In genomic region chr11:102467041-102467631, GRCm38 (mm10) we compare ENCODE assay signal across 8 mouse cellular contexts. TPM values are rescaled to one million over a fixed set of nuclear protein-coding genes. Genes with fewer than 3 reads are reported as not detected.
DNase-seq lines count a peak whose midpoint lies in the region; ATAC-seq and TF ChIP-seq lines count a peak whose summit lies in the region.

No protein-coding gene starts in this region.

- intact Hi-C loops in gastrocnemius, adult 2 months (cut with DNase I), result no loop called here
- intact Hi-C loops in left cerebral cortex, adult 2 months (cut with DNase I), result no loop called here

- peak; percentile 76 for ATAC-seq in common myeloid progenitor, adult 5-6 weeks (replicated peaks; ENCODE audit: low read depth, poor library complexity, severe bottlenecking)
- peak; percentile 96 for ATAC-seq in hindbrain, postnatal 0 days
- ATAC-seq in megakaryocyte, adult 5-6 weeks (ENCODE audit: poor library complexity, severe bottlenecking), result peak; percentile 95

- peak overlapping the region; percentile 76 for H3K4me3 ChIP-seq in gastrocnemius, adult 2 months
- H3K4me3 ChIP-seq in hindbrain, postnatal 0 days (ENCODE audit: low read length), result peak overlapping the region; percentile 39
- H3K4me3 ChIP-seq in left cerebral cortex, adult 2 months, result peak overlapping the region; percentile 40

- DNase-seq in ZHBTc4 (ENCODE audit: low read depth, low spot score), result peak; percentile 94
- peak; percentile 99 for DNase-seq in gastrocnemius, adult 2 months
- DNase-seq in hindbrain, postnatal 0 days (ENCODE audit: low spot score), result peak; percentile 96
- peak; percentile 91 to 92 for DNase-seq in left cerebral cortex, adult 2 months (ENCODE audit: extremely low spot score in 1 of 2, low spot score in 2 of 2)
- DNase-seq in right cerebral cortex, adult 2 months (ENCODE audit: low spot score in 2 of 2), result peak; percentile 93 to 95
- peak; percentile 99 for DNase-seq in urinary bladder, postnatal 14 days (ENCODE audit: low spot score)

- H3K27me3 ChIP-seq in hindbrain, postnatal 0 days (ENCODE audit: insufficient read depth, low read length), result no peaks in the 10 kb centered on the region

- WGBS in hindbrain, postnatal 0 days, result 2% methylated on average over 37 of the region's 37 CpGs

- peak overlapping the region; percentile 85 for H3K27ac ChIP-seq in gastrocnemius, adult 2 months
- H3K27ac ChIP-seq in hindbrain, postnatal 0 days, result peak overlapping the region; percentile 65
- H3K27ac ChIP-seq in left cerebral cortex, adult 2 months, result peak overlapping the region; percentile 81

- peaks cover 4% of the 10 kb centered on the region; the same call in 1 of the 2 replicates for H3K4me1 ChIP-seq in hindbrain, postnatal 0 days (ENCODE audit: insufficient read depth, low read length)

- H3K9ac ChIP-seq in hindbrain, postnatal 0 days (replicated peaks; ENCODE audit: low read length), result peak overlapping the region; percentile 56

- no peak for TF ChIP-seq CTCF in gastrocnemius, adult 2 months (IDR thresholded peaks at IDR 0.05)
- TF ChIP-seq CTCF in hindbrain, postnatal 0 days (IDR thresholded peaks at IDR 0.05; ENCODE audit: low read depth), result no peak
- no peak; the same call in 1 of the 2 replicates for TF ChIP-seq CTCF in left cerebral cortex, adult 2 months (IDR thresholded peaks at IDR 0.05)

- H3K9me3 ChIP-seq in hindbrain, postnatal 0 days (ENCODE audit: low read length), result no peaks in the 10 kb centered on the region

- H3K4me2 ChIP-seq in hindbrain, postnatal 0 days (ENCODE audit: low read depth, low read length), result peak overlapping the region; percentile 90

- H3K36me3 ChIP-seq in hindbrain, postnatal 0 days (ENCODE audit: insufficient read depth, low read length), result no peaks in the 10 kb centered on the region

RNA-seq across cellular contexts. Expression of gene Itga2b, which starts 2.8 kb away (rescaled TPM):
- 142 and 145 TPM in 2 replicates for total RNA-seq in common myeloid progenitor, adult 5-6 weeks (2017)
- total RNA-seq in gastrocnemius, adult 2 months (2021), result 1 to 10 TPM in 1 of 2 experiments, under 1 TPM in 1; 0.51 to 2.7 TPM
- 3.5 and 5.6 TPM in 2 replicates for total RNA-seq in hindbrain, postnatal 0 days (2014; rRNA removed)
- polyA plus RNA-seq in hindbrain, postnatal 0 days (2015; fragmentation: Nextera tagmentation; extraction: Ambion mirVana), result 13.7 and 14.2 TPM in 2 replicates
- 1 to 10 TPM; 2.5 to 4.1 TPM for total RNA-seq in left cerebral cortex, adult 2 months (2021)
- 13.2 and 16.0 TPM in 2 replicates for total RNA-seq in megakaryocyte, adult 5-6 weeks (2015)
- total RNA-seq in megakaryocyte, adult 5-6 weeks (2017), result 13.2 and 17.9 TPM in 2 replicates

RNA-seq across cellular contexts. Expression of gene Fam171a2, which starts 19.7 kb away (rescaled TPM):
- total RNA-seq in common myeloid progenitor, adult 5-6 weeks (2017), result 8.2 and 11.6 TPM in 2 replicates
- 1 to 10 TPM in 1 of 2 experiments, under 1 TPM in 1; 0.66 to 1.1 TPM for total RNA-seq in gastrocnemius, adult 2 months (2021)
- 546 and 699 TPM in 2 replicates for total RNA-seq in hindbrain, postnatal 0 days (2014; rRNA removed)
- 20.6 and 21.0 TPM in 2 replicates for polyA plus RNA-seq in hindbrain, postnatal 0 days (2015; fragmentation: Nextera tagmentation; extraction: Ambion mirVana)
- total RNA-seq in left cerebral cortex, adult 2 months (2021), result 100 to 1,000 TPM; 117 to 123 TPM
- 0.09 TPM in 1 of 2 replicates, not detected in the other for total RNA-seq in megakaryocyte, adult 5-6 weeks (2015)
- not detected in 2 replicates for total RNA-seq in megakaryocyte, adult 5-6 weeks (2017)

RNA-seq across cellular contexts. Expression of gene Grn, which starts 37.0 kb away (rescaled TPM):
- 20.9 and 26.1 TPM in 2 replicates for total RNA-seq in common myeloid progenitor, adult 5-6 weeks (2017)
- 10 to 100 TPM; 12.6 to 32.3 TPM for total RNA-seq in gastrocnemius, adult 2 months (2021)
- total RNA-seq in hindbrain, postnatal 0 days (2014; rRNA removed), result 85.6 and 98.5 TPM in 2 replicates
- 98.4 and 104 TPM in 2 replicates for polyA plus RNA-seq in hindbrain, postnatal 0 days (2015; fragmentation: Nextera tagmentation; extraction: Ambion mirVana)
- total RNA-seq in left cerebral cortex, adult 2 months (2021), result 10 to 100 TPM; 58.1 to 66.2 TPM
- total RNA-seq in megakaryocyte, adult 5-6 weeks (2015), result 509 and 566 TPM in 2 replicates
- total RNA-seq in megakaryocyte, adult 5-6 weeks (2017), result 201 and 225 TPM in 2 replicates

RNA-seq across cellular contexts. Expression of gene Slc25a39, which starts 59.4 kb away (rescaled TPM):
- 24.6 and 35.4 TPM in 2 replicates for total RNA-seq in common myeloid progenitor, adult 5-6 weeks (2017)
- 10 to 100 TPM; 51.4 to 76.4 TPM for total RNA-seq in gastrocnemius, adult 2 months (2021)
- total RNA-seq in hindbrain, postnatal 0 days (2014; rRNA removed), result 169 and 194 TPM in 2 replicates
- polyA plus RNA-seq in hindbrain, postnatal 0 days (2015; fragmentation: Nextera tagmentation; extraction: Ambion mirVana), result 165 and 176 TPM in 2 replicates
- total RNA-seq in left cerebral cortex, adult 2 months (2021), result 10 to 100 TPM; 65.7 to 68.6 TPM
- total RNA-seq in megakaryocyte, adult 5-6 weeks (2015), result 41.5 and 47.5 TPM in 2 replicates
- total RNA-seq in megakaryocyte, adult 5-6 weeks (2017), result 20.5 and 22.8 TPM in 2 replicates

Comparison
In these comparisons a context has a peak if more than half of its experiments do, and no peak if none do; other contexts are left out.
1. Peak in every context shown above with its lines: DNase-seq, ATAC-seq, H3K4me3 ChIP-seq and H3K27ac ChIP-seq.